Mouse (Mus musculus) adrenal gland, adult (tissue): ENCODE results near the gene Cdkl3.
"Not testable (repeated sequence)": the region's sequence is repeated elsewhere in the genome, so short reads cannot be mapped to it uniquely, and the experiment has no call there.

Source experiments
- DNase-seq, 2 experiments: peaks; one replicate each; pipeline ENCODE4 v3.0.0; 2022 to 2023; ENCODE audit warnings: low spot score in 1 of 2; ENCODE audit not compliant: inconsistent age in 2 of 2

Cdkl3 gene

DNA sequence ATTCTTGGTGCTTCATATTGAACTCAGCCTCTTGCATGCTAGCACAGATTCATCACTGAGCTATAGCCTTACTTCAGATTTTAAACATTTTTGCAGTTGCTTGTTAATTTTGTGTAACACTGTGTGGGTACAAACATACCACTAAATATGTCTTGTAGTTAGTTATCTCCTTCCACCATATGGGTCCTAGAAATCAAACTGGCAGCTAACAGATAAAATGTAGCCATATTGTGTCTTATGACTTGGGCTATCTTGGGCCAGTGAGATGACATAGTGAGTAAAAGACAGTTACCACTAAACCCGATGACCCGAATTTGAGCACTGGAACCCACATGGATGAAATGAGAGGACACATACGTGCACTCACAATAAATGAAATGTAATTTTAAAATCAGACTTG, 111.5 kb downstream of the Cdkl3 start:
- no peak for DNase-seq

GRCm38 (mm10) chr11:52116117-52116516, 112.1 kb downstream of the Cdkl3 start:
- DNase-seq, result not testable (repeated sequence)

- DNase-seq, result no peak
These were observed 113.1 kb downstream of the Cdkl3 start for GRCm38 (mm10) chr11:52117156-52117555.

DNA sequence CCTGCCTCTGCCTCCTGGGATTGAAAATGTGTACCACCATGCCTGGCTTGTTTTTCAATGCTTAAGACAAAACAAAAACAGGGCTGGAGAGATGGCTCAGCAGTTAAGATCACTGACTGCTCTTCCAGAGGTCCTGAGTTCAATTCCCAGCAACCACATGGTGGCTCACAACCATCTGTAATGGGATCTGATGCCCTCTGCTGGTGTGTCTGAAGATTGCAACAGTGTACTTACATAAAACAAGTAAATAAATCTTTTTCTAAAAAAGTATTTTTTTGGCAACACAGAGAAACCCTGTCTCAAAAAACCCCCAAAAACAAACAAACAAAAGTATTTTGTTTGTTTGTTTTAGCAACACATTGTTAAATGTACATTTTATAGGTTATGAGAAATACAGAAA, 116.4 kb downstream of the Cdkl3 start:
- DNase-seq, result peak in 1 of 2 experiments; percentile 28

DNA sequence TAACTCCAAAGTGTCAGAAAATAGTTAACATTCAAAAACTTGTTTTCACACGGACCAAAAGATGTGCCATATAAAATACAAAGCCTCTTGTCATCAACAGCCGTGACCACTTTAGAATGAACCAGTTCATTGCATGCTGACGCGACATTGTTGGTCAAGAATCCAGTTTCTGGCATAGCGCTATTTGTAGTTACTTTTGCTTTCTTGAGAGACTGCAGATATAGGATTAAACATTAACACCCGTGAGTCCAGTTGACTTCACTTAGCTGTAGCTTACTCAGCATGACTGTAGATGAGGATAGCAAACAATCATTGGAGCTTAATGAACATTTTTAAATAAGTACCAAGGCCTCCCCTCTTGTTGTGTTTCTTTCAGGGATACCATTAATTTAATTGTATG, 118.0 kb downstream of the Cdkl3 start:
- DNase-seq, result no peak

GRCm38 (mm10) chr11:52124468-52124867, 120.4 kb downstream of the Cdkl3 start:
- DNase-seq, result peak in 1 of 2 experiments; percentile 21

- DNase-seq, result peak in 1 of 2 experiments; percentile 19
These were observed 123.1 kb downstream of the Cdkl3 start for GRCm38 (mm10) chr11:52127169-52127568.

DNA sequence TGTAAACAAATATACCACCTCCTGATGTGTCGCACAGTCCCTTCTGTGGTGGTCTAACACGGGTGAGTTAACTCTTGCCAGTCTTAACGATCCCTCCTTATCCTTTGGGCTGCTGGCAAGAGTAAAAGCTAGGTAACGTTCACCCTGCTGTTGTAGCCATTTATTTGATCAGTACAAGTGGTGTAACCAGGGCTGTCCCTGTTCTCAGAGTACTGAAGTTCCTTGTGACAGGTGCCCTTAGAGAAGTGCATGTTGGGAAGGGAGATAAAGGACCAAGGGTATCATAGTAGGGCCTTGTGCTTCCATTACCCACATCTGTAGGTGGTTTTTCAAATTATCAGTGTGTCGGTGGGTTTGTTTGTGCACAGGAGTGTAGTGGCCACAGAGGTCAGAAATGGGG, 123.7 kb downstream of the Cdkl3 start:
- peak in 1 of 2 experiments; percentile 24 for DNase-seq

DNA sequence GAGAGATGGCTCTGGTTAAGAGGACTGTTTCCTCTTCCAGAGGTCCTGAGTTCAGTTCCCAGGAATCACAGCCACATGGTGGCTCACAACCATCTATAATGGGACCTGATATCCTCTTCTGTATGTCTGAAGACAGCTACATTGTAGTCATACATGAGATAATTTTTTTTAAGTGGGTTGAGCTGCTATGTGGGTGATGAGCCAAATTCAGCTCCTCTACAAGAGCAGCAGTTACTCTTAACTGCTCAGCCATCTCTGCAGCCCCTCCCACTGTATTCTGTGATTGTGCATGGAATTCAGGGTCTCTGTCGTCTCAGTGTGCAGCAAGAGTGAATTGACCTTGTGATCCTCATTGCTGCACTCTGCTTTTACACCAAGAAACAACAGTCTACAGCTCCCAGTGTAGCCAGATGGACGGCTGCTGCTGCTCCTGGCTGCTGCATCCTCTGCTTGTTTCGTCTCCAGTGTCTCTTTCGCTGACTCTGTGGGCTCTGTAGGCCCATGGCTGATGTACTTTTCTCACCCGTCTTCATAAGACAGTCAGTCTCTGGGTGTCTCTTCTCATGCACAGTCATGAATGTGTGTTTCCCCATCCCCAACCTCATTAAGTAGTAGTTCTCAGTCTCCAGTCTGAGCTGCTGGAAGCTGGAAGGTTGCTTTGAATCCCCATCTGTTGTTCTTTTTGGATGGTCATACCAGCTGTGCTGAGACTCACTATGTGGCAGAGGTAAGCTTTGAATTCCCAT, 124.5 kb downstream of the Cdkl3 start:
- peak in 1 of 2 experiments; percentile 38 for DNase-seq

- DNase-seq, result peak in 1 of 2 experiments; percentile 53
These were observed 125.2 kb downstream of the Cdkl3 start for GRCm38 (mm10) chr11:52129171-52129570.

DNA sequence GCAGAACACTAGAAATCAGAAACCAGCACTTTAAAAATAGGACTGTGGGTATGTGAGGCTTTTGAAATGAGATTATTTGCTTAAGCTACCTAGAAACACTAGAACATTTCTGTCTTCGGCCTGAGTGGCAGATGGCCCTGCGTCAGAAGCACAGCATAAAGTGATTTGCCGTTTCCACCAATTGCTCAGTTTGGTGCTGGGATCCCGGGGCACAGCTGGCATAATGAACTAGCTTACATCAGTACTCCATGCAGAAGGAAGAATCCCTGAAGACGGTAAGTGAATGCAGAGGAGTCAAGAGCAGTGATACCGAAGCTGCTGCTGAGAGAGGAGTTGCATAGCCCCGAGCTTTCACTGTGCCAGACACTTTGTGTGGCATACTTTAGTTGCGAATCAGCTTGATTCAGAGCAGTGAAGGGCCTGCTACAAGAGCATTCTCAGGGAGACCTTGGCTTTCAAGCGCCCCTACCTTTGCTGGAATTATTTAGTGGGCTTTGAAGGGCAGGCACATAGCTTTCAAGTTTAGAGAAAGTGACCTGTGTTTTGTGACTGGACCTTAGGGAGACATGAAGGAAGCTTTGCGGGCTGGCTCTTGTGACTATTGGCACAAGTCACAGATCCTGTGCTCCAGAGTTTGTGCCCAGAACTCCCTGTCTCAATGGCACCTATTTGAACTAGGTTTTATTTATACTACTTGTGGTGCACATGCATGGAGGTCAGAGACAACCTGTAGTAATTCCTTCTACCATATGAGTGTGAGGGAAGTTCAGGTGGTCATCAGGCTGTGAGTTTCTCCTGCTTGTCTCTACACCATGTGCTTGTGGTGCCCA, 125.8 kb downstream of the Cdkl3 start:
- DNase-seq, result peak; percentile 34 to 73

DNA sequence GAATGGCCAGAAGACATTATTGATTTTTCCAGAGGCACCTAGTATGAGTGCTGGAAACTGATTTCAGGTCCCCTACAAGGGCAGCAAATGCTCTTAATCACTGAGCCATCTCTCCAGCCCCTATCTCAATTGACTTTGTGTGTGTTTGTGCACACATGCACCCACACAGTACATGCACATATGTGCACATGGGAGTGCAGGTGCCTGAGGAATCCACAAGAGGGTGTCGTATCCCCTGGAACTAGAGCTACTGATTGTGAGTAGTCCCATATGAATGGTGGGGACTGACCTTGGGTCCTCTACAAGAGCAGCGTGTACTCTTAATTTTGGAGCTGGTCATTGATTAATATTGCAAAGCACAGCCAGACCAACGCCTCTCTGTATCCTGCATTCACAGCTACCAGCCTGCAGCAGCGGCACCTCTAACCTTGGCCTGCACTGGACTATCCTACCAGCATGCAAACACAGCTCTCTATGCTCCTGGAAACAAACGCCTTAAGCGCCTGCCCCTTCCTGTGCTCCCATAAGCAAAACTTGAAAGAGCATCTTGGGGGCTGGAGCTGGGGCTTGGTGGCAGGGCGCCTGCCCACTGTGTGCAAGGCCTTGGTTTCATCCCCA, 126.5 kb downstream of the Cdkl3 start:
- DNase-seq, result no peak
